Mouse (Mus musculus) E14TG2a.4 (cell line): ENCODE measurements around the gene Pigu.

Experiments
- H3K27me3 ChIP-seq: 2 replicates; pipeline ENCODE4 v1.6.1; 2014; ENCODE audit warnings: low read length, control low read depth; ENCODE audit not compliant: insufficient read depth
- H3K36me3 ChIP-seq: 2 replicates; pipeline ENCODE4 v1.6.1; 2014; ENCODE audit warnings: low read length, control low read depth; ENCODE audit not compliant: insufficient read depth
- H3K4me1 ChIP-seq: replicated peaks from 2 replicates; pipeline ENCODE4 v1.6.1; 2014; ENCODE audit warnings: low read depth, low read length, control low read depth
- H3K4me3 ChIP-seq: replicated peaks from 2 replicates; pipeline ENCODE4 v1.5.1; 2014; ENCODE audit warnings: mild to moderate bottlenecking, low read length
- H3K9me3 ChIP-seq: 2 replicates; pipeline ENCODE4 v1.6.1; 2014; ENCODE audit warnings: low read length, control low read depth
- CTCF ChIP-seq: conservative IDR thresholded peaks from 2 replicates; pipeline ENCODE4 v1.5.1; 2014; ENCODE audit warnings: low read length
- NANOG ChIP-seq: IDR thresholded peaks from 2 replicates; pipeline ENCODE4 v1.6.1; 2014; ENCODE audit warnings: borderline replicate concordance, low read length, mixed read lengths
- POU5F1 ChIP-seq: IDR thresholded peaks from 2 replicates; pipeline ENCODE4 v1.6.1; 2014; ENCODE audit warnings: low read length, borderline replicate concordance

Pigu gene

GRCm38 (mm10) chr2:155373886-155374285, 16.7 kb upstream of the Pigu start:
- Histone ChIP-seq H3K4me1 (no peaks in the 10 kb centered on the region), H3K9me3 (no peaks in the 10 kb centered on the region), H3K27me3 (peaks cover 7% of the 10 kb centered on the region), H3K4me3 (no peak overlapping the region), H3K36me3 (no peaks in the 10 kb centered on the region)
- no peak for TF ChIP-seq POU5F1
- no peak for TF ChIP-seq CTCF
- no peak for TF ChIP-seq NANOG

- H3K27me3 ChIP-seq = peaks cover 3% of the 10 kb centered on the region; the same call in 1 of the 2 replicates
- H3K4me1 ChIP-seq = no peaks in the 10 kb centered on the region
- TF ChIP-seq CTCF (no peak), NANOG (no peak), POU5F1 (no peak)
- H3K36me3 ChIP-seq = no peaks in the 10 kb centered on the region
- H3K4me3 ChIP-seq = no peak overlapping the region
- H3K9me3 ChIP-seq = no peaks in the 10 kb centered on the region
Measured at GRCm38 (mm10) chr2:155373302-155373701, 16.1 kb upstream of the Pigu start.

- Histone ChIP-seq H3K27me3 (no peaks in the 10 kb centered on the region), H3K4me1 (no peaks in the 10 kb centered on the region), H3K4me3 (no peak overlapping the region), H3K36me3 (no peaks in the 10 kb centered on the region), H3K9me3 (no peaks in the 10 kb centered on the region)
- TF ChIP-seq NANOG (no peak), CTCF (no peak), POU5F1 (no peak)
Measured at GRCm38 (mm10) chr2:155372451-155372850, 15.2 kb upstream of the Pigu start.

GRCm38 (mm10) chr2:155369333-155369883, 12.2 kb upstream of the Pigu start:
- Histone ChIP-seq H3K4me3 (no peak overlapping the region), H3K36me3 (no peaks in the 10 kb centered on the region), H3K27me3 (0 out of 2 replicates have a peak, but pooled peaks cover 2% of the 10 kb centered on the region), H3K9me3 (no peaks in the 10 kb centered on the region), H3K4me1 (no peaks in the 10 kb centered on the region)
- TF ChIP-seq POU5F1 = no peak
- TF ChIP-seq CTCF = no peak
- TF ChIP-seq NANOG = no peak

GRCm38 (mm10) chr2:155367635-155368284, 10.5 kb upstream of the Pigu start:
- Histone ChIP-seq H3K27me3 (0 out of 2 replicates have a peak, but pooled peaks cover 2% of the 10 kb centered on the region), H3K4me3 (no peak overlapping the region), H3K36me3 (no peaks in the 10 kb centered on the region), H3K9me3 (no peaks in the 10 kb centered on the region), H3K4me1 (no peaks in the 10 kb centered on the region)
- TF ChIP-seq NANOG = no peak
- TF ChIP-seq POU5F1 = no peak
- TF ChIP-seq CTCF = no peak

GRCm38 (mm10) chr2:155357686-155358399, 613 bp upstream of the Pigu start:
- Histone ChIP-seq H3K27me3 (no peaks in the 10 kb centered on the region; the same call in 1 of the 2 replicates), H3K4me3 (peak overlapping the region; percentile 98), H3K9me3 (no peaks in the 10 kb centered on the region), H3K4me1 (peaks cover 11% of the 10 kb centered on the region), H3K36me3 (no peaks in the 10 kb centered on the region)
- TF ChIP-seq CTCF (no peak), POU5F1 (no peak), NANOG (no peak)

GRCm38 (mm10) chr2:155354402-155354801, 2.8 kb downstream of the Pigu start:
- H3K36me3 ChIP-seq = no peaks in the 10 kb centered on the region
- peaks cover 11% of the 10 kb centered on the region for H3K4me1 ChIP-seq
- H3K27me3 ChIP-seq = no peaks in the 10 kb centered on the region
- H3K4me3 ChIP-seq = no peak overlapping the region
- no peak for TF ChIP-seq POU5F1
- TF ChIP-seq CTCF = no peak
- no peak for TF ChIP-seq NANOG
- no peaks in the 10 kb centered on the region for H3K9me3 ChIP-seq

GRCm38 (mm10) chr2:155346670-155347069, 10.6 kb downstream of the Pigu start:
- Histone ChIP-seq H3K9me3 (no peaks in the 10 kb centered on the region), H3K4me3 (no peak overlapping the region), H3K27me3 (no peaks in the 10 kb centered on the region), H3K36me3 (peaks cover 8% of the 10 kb centered on the region), H3K4me1 (no peaks in the 10 kb centered on the region)
- TF ChIP-seq NANOG = no peak
- TF ChIP-seq POU5F1 = no peak
- TF ChIP-seq CTCF = no peak
